Mouse (Mus musculus): Measurements from ENCODE around the gene Them5. TPM values are rescaled to one million over a fixed set of nuclear protein-coding genes. Genes with fewer than 3 reads are reported as not detected.
A peak's percentile ranks its signal among the peaks of the same experiment; 100 is the strongest.

The Them5 gene
- total and polyA plus RNA-seq, 3 experiments, result not detected

DNA sequence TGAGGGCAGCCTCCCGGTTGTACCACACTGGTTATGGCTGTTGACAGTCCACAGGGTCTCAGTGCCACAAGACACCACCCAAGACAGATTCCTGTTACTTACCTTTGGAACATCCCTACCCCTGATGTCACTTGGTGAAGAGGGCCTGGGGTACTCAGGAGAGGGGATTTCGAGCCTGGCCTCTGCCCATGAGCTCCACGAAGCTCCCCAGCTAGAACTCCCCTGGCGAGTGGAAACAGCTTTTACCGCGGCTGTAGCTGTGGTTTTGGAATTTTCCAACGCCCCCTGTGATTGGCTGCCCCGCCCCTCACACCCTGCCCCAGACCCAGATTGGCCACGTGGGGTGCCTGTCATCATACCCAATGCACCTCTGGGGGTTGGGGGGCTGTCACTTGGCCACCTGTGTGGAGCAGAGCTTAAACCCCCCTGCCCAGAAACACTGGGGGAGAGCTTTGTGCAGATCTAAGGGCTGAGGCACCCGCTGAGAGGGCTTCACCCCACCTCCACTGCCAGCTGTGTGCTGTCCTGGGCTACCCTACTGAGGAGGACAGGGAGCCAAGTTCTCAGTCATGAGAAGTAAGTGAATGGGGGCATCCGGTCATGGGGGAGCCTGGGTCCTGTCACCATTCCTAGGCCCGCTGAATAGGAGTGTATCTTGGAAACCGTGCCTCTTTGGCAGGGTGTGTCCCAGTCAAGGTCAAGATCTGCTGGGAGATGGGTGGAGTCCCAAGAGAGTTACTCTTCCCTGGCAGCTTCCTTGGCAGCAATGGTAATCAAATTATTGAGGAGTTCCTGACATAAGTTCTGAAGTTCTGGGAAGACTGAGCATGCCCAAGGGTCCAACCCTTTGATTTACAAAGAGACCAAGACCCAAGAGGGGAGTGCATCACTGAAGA, 35.4 kb downstream of the Them5 start:
- H3K27me3 ChIP-seq (replicated peaks), result no peaks in the 10 kb centered on the region
- H3K9me3 ChIP-seq (replicated peaks; ENCODE audit: low read length), result no peaks in the 10 kb centered on the region
- H3K27ac ChIP-seq (ENCODE audit: insufficient read depth, low read depth), result no peak overlapping the region
- H3K9ac ChIP-seq (ENCODE audit: insufficient read depth, low read depth), result no peak overlapping the region
- no peak for DNase-seq (ENCODE audit: extremely low read depth)
- TF ChIP-seq E2F4 (IDR thresholded peaks at IDR 0.05; ENCODE audit: insufficient replicate concordance, low read depth, low read length), result no peak
- no peak for TF ChIP-seq MXI1 (IDR thresholded peaks at IDR 0.05; ENCODE audit: low read depth, low read length)
- TF ChIP-seq CHD2 (IDR thresholded peaks at IDR 0.05; ENCODE audit: low read length), result 0 out of 2 replicates have a peak, but pooled peaks have one; percentile 32
- peak; percentile 39 for TF ChIP-seq EP300 (IDR thresholded peaks at IDR 0.05; ENCODE audit: low read length)
- no peak for TF ChIP-seq IRF4 (IDR thresholded peaks at IDR 0.05; ENCODE audit: low read depth, low read length)
- TF ChIP-seq SIN3A (IDR thresholded peaks at IDR 0.05; ENCODE audit: low read length), result no peak
- TF ChIP-seq MAX (IDR thresholded peaks at IDR 0.05; ENCODE audit: low read length), result no peak
- TF ChIP-seq POLR2AphosphoS2 (IDR thresholded peaks at IDR 0.05; ENCODE audit: low read depth, low read length), result no peak
- H3K4me2 ChIP-seq (ENCODE audit: insufficient read depth, low read depth, poor library complexity, severe bottlenecking), result no peak overlapping the region
- H3K4me1 ChIP-seq (ENCODE audit: control insufficient read depth in 1 of 2, insufficient read depth in 2 of 2), result peaks cover 25 to 87% of the 10 kb centered on the region in 2 experiments
- dilution Hi-C loops (cut with MboI; ENCODE audit: extremely low pct_ligation_motif_present, extremely low pct_unique_long_range_greater_than_20kb, low sequenced_read_pairs) (no loop called here), in situ Hi-C loops (cut with MboI; ENCODE audit: low pct_ligation_motif_present, low pct_unique_long_range_greater_than_20kb, low sequenced_read_pairs) (loop anchor here (5.0 kb wide), 1 partner anchor 50 kb away; no protein-coding TSS in a partner anchor)
- no peaks in the 10 kb centered on the region for H3K79me2 ChIP-seq (replicated peaks; ENCODE audit: control insufficient read depth, extremely low read depth, insufficient read depth, poor library complexity, severe bottlenecking)
- H3K36me3 ChIP-seq (replicated peaks in 1 of 2; ENCODE audit: control insufficient read depth in 1 of 2, insufficient read depth in 1 of 2, low read length in 1 of 2), result no peaks in the 10 kb centered on the region
- no peak overlapping the region for H3K4me3 ChIP-seq (replicated peaks in 1 of 3; ENCODE audit: low read depth in 2 of 3, low read length in 2 of 3, poor library complexity in 1 of 3)

- Histone ChIP-seq H3K27me3 (replicated peaks) (no peaks in the 10 kb centered on the region), H3K4me2 (ENCODE audit: insufficient read depth, low read depth, poor library complexity, severe bottlenecking) (peak overlapping the region; percentile 37; the same call in 1 of the 2 replicates), H3K4me3 (replicated peaks in 1 of 3; ENCODE audit: low read depth in 2 of 3, low read length in 2 of 3, poor library complexity in 1 of 3) (no peak overlapping the region), H3K9me3 (replicated peaks; ENCODE audit: low read length) (no peaks in the 10 kb centered on the region), H3K9ac (ENCODE audit: insufficient read depth, low read depth) (no peak overlapping the region), H3K36me3 (replicated peaks in 1 of 2; ENCODE audit: control insufficient read depth in 1 of 2, insufficient read depth in 1 of 2, low read length in 1 of 2) (no peaks in the 10 kb centered on the region), H3K4me1 (ENCODE audit: control insufficient read depth in 1 of 2, insufficient read depth in 2 of 2) (peaks cover 17 to 94% of the 10 kb centered on the region in 2 experiments), H3K79me2 (replicated peaks; ENCODE audit: control insufficient read depth, extremely low read depth, insufficient read depth, poor library complexity, severe bottlenecking) (no peaks in the 10 kb centered on the region), H3K27ac (ENCODE audit: insufficient read depth, low read depth) (no peak overlapping the region)
- TF ChIP-seq HCFC1 (IDR thresholded peaks at IDR 0.05; ENCODE audit: low read depth, low read length), result 0 out of 2 replicates have a peak, but pooled peaks have one; percentile 6
- no peak for TF ChIP-seq ZC3H11A (IDR thresholded peaks at IDR 0.05; ENCODE audit: low read depth, low read length)
- TF ChIP-seq JUND (conservative IDR thresholded peaks at IDR 0.05; ENCODE audit: low read depth, low read length), result peak; percentile 53
- peak; percentile 95 for TF ChIP-seq IRF4 (IDR thresholded peaks at IDR 0.05; ENCODE audit: low read depth, low read length)
- no peak for TF ChIP-seq ZKSCAN1 (IDR thresholded peaks at IDR 0.05; ENCODE audit: borderline replicate concordance, low read depth, low read length)
- no peak for TF ChIP-seq POLR2A (IDR thresholded peaks at IDR 0.05; ENCODE audit: low read depth, low read length)
- peak; percentile 23; the same call in 1 of the 2 replicates for TF ChIP-seq JUN (IDR thresholded peaks at IDR 0.05; ENCODE audit: insufficient read depth, low read depth, low read length)
- 0 out of 2 replicates have a peak, but pooled peaks have one; percentile 70 for TF ChIP-seq MAZ (IDR thresholded peaks at IDR 0.05; ENCODE audit: low read depth, low read length)
- TF ChIP-seq EP300 (IDR thresholded peaks at IDR 0.05; ENCODE audit: low read length), result peak; percentile 86
- peak; percentile 58 for DNase-seq (ENCODE audit: extremely low read depth)
- in situ Hi-C loops (cut with MboI; ENCODE audit: low pct_ligation_motif_present, low pct_unique_long_range_greater_than_20kb, low sequenced_read_pairs) (loop anchor here (5.0 kb wide), 1 partner anchor 47 kb away; no protein-coding TSS in a partner anchor), dilution Hi-C loops (cut with MboI; ENCODE audit: extremely low pct_ligation_motif_present, extremely low pct_unique_long_range_greater_than_20kb, low sequenced_read_pairs) (no loop called here)
Measured at GRCm38 (mm10) chr3:94379831-94380510, 38.1 kb downstream of the Them5 start.
